Mouse (Mus musculus) inflammation-experienced regulatory T-cells, adult 6 months (primary cell): ENCODE measurements around the gene Dnajc11. TPM values are rescaled to one million over a fixed set of nuclear protein-coding genes. Genes with fewer than 3 reads are reported as not detected.

Source experiments
- ATAC-seq: one replicate; pipeline ENCODE4 v1.8.0; 2017
- polyA plus RNA-seq, 3 experiments: library from polyadenylated mRNA; unstranded; fragments of 100-300 nt; shearing (Covaris generic); gene quantifications; one replicate each; pipeline ENCODE4 v1.2.1; 2017

The Dnajc11 gene
- polyA plus RNA-seq, 3 experiments from 2014 or later: 28.1 to 33.8 (median 33.5) TPM

- peak; percentile 58 for ATAC-seq
Observed at GRCm38 (mm10) chr4:152009076-152010051, 75.9 kb downstream of the Dnajc11 start.

- ATAC-seq: no peak
Observed at GRCm38 (mm10) chr4:152010091-152010706, 76.7 kb downstream of the Dnajc11 start.

DNA sequence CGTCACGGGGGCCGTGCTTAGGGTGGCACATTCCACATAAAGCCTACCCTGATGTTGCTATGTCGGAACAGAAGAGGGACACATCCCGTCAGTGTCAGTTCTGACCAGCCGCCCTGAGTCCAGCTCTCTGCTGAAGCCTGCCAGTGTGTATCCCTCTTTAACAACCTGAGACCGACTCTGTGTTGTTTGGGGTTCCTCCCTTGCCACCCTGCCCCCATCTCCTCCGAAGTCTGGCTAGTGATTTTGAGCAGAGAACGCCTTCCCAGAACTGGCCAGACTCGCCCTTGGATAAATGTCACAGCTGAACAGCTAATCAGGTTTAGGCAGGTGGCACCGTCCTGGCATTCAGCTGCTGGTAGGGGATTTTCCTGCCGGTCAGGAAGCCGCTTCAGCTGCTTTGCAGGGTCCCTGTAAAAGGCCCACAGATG, 77.2 kb downstream of the Dnajc11 start:
- ATAC-seq: no peak

GRCm38 (mm10) chr4:152011171-152011760, 77.8 kb downstream of the Dnajc11 start:
- ATAC-seq: no peak

DNA sequence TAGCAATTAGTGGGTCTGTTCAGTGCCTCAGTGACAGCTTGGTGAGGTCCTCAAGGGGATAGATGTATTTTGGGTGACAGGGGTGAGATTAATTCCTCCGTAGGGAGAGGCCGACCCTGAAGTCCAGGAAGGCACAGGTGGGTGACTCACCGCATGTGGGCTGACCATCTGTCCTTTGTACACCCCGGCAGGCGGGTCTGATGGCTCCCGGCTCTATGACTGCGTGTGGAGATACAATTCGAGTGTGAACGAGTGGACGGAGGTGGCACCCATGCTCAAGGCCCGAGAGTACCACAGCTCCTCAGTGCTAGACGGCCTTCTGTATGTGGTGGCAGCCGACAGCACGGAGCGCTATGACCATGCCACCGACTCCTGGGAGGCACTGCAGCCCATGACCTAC, 78.6 kb downstream of the Dnajc11 start:
- no peak for ATAC-seq

DNA sequence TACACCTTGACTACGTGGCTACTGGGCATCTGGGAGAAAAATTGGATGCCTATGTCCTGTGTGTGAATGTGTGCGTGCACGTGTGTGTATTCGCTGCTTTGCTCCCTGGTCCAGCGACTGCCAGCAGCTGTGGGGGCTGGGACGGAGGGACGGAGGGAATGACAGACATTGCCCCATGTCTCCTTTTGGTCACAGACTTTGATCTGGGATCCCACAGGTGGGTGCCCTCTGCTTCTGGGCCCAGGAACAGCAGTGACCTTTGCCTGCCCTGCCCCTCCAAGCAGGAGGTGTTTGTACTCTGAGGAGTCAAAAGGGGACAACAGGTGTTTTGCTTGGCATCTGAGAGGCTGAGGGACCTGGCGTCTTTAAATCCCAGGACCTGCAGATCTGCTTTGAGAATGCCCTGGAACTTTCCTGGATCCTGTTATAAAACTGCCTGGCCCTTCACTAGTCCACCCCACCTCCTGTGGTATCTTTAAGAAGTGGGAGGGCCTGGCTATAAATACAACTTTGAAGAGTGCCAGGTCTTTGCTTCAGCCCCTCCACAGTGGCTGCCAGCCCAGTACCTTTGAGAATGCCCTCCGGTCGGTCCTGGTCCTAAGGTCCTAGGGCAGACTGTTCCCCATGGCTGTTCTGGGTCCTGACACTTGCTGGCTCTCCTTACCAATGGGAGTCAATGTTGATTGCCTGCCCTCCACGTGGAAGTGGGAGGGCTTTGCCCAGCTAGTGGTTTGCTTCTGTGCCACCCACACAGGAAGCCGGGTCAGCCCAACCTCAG, 79.7 kb downstream of the Dnajc11 start:
- ATAC-seq: no peak

DNA sequence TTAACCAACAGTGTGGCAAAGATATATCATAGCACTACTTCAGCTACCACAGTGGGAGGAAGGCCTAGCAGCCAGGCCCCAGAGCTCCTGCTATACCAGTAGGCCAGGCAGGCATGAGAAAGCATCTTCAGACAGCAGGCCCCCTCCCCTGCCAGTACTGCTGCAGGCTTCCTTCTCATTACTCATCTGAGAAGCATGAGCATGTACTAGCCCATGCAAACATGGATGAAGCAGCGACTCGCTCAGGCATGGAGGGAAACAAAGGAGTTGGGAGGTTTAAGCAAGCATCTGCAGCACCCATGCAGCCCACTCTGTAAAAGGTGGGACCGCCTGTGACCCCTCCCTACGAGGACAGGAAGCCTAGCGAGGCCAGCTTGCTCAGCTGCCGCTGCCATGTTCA, 85.6 kb downstream of the Dnajc11 start:
- no peak for ATAC-seq

DNA sequence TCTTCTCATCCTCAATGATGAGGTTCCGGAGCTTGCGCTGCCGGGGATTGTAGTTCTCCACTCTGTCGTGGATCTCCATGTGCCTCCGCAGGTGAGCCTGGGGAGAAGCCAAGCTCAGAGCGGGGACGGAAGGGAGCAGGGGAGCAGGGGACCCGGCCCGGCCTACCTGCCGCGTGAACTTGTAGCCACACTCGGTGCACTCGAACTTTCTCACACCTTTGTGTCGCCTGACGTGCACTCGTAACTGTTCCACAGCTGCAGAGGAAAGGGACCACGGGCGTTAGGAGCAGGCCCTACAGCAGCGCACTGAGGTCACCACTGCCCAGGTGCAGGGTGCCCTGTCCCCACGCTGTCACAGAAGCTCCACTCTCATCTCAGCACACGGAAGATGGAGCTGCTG, 86.5 kb downstream of the Dnajc11 start:
- no peak for ATAC-seq

GRCm38 (mm10) chr4:152021568-152022097, 88.1 kb downstream of the Dnajc11 start:
- no peak for ATAC-seq

DNA sequence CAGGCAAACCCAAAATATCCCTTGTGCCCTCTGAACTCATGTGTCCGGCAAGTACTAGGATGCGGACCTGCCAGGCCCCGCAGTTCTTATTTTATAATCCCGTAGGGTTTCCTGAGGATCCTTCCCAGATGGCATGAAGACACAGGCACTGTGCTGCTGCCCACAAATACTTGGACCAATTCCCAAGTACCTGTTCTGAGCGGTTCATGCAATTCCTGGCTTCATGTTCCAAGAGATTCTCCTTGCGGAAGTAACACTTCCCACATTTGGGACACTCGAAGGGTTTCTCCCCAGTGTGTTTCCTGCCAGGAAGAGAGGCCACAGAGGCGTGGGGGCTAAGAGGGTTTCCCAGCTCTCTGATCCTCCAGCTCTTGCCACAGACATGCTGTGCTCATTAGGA, 89.0 kb downstream of the Dnajc11 start:
- no peak for ATAC-seq

GRCm38 (mm10) chr4:152024525-152024924, 91.0 kb downstream of the Dnajc11 start:
- no peak for ATAC-seq

DNA sequence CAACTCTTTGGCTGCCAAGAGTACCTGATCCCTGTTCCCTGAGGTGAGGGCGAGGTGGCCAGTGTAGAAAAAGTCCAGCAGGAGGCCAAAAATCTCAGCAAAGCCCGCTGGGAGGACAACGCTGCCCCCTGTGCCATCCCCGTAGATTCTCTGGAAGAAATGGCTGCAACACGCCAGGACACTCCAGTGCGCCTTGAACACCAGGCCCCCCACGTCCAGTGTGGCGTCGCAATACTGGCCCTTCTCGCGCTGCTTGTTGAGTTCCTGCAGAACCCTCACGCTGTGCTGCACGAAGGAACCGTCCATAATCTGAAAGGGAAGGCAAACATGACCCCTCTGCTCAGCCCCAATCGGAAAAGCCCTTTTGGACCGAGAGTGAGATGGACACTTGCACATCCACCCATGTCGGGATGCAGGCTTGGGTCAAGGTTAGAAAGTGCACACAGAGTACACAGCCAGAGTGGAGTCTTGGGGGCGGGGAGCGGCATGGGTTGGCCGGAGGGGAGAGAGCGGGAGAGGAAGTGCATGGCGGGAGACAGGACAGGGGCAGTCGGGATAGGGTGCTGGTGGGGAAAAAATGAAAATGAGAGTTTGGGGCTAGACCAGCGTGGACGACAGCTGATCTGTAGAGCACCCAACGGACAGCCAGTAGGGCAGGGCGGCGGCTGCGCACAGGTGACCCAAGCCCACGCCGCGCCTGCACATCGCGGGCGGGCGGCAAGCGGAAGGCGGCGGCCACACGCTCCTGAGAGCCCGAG, 93.4 kb downstream of the Dnajc11 start:
- ATAC-seq: peak; percentile 11

- peak; percentile 99 for ATAC-seq
Observed at GRCm38 (mm10) chr4:152027524-152027923, 94.0 kb downstream of the Dnajc11 start, which contains the start of gene Zbtb48. Zbtb48 (minus strand) TSS chr4:152027671.

- ATAC-seq: no peak
Observed at GRCm38 (mm10) chr4:152028456-152028855, 95.0 kb downstream of the Dnajc11 start.

- no peak for ATAC-seq
Observed at GRCm38 (mm10) chr4:152029087-152029486, 95.6 kb downstream of the Dnajc11 start.

DNA sequence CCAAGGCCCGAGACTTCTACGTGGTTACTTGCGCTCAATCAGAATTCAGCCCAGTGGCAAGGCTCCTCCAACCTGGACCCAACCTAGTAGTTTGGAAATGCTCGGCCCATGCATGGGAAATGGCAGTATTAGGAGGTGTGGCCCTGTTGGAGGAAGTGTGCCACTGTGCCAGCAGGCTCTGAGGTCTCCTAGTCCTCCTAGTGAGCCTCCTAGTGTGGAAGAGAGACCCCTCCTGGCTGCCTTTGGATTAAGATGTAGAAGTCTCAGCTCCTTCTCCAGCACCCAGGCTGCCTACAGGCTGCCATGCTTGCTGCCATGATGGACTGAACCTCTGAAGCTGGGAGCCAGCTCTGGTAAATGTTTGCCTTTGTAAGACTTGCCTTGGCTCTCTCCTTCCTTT, 96.5 kb downstream of the Dnajc11 start:
- ATAC-seq: no peak

Other genes with a start within 250 kb of the Dnajc11 start
- 10 to 100 TPM; 39.6 to 58.9 (median 48.7) TPM for gene Camta1, start 71.8 kb upstream of the Dnajc11 start, polyA plus RNA-seq
- 100 to 1,000 TPM; 107 to 167 (median 117) TPM for gene Thap3, start 55.3 kb downstream of the Dnajc11 start, polyA plus RNA-seq
- gene Phf13, start 62.6 kb downstream of the Dnajc11 start, polyA plus RNA-seq: 1 to 10 TPM; 3.2 to 4.6 (median 4.2) TPM
- 1 to 10 TPM; 3.0 to 4.2 (median 3.6) TPM for gene Klhl21, start 75.1 kb downstream of the Dnajc11 start, polyA plus RNA-seq
- gene Zbtb48, start 94.0 kb downstream of the Dnajc11 start, polyA plus RNA-seq: 10 to 100 TPM; 16.2 to 26.3 (median 18.9) TPM
- gene Tas1r1, start 104.9 kb downstream of the Dnajc11 start, polyA plus RNA-seq: not detected
- gene Nol9, start 105.6 kb downstream of the Dnajc11 start, polyA plus RNA-seq: 10 to 100 TPM in 2 of 3 experiments, 1 to 10 TPM in 1; 7.7 to 22.5 (median 10.2) TPM
- gene Plekhg5, start 138.8 kb downstream of the Dnajc11 start, polyA plus RNA-seq: 1 to 10 TPM; 2.5 to 3.7 (median 2.9) TPM
- 100 to 1,000 TPM; 125 to 133 (median 127) TPM for gene Tnfrsf25, start 182.2 kb downstream of the Dnajc11 start, polyA plus RNA-seq
- 10 to 100 TPM in 1 of 3 experiments, 1 to 10 TPM in 2; 6.0 to 13.1 (median 9.7) TPM for gene Espn, start 218.7 kb downstream of the Dnajc11 start, polyA plus RNA-seq
- gene Hes2, start 225.2 kb downstream of the Dnajc11 start, polyA plus RNA-seq: not detected
- gene Acot7, start 244.4 kb downstream of the Dnajc11 start, polyA plus RNA-seq: 100 to 1,000 TPM; 124 to 249 (median 126) TPM